Mouse (Mus musculus) spleen, embryonic (tissue): ENCODE measurements around the gene Hoxc11.

Experiments used
- CTCF ChIA-PET: fragments of 350-600 bp; sonication (Branson Sonifier 250); formaldehyde crosslinking; loops from one replicate; lab custom pipeline; 2022; lab: Charles Lee

Hoxc11 gene

DNA sequence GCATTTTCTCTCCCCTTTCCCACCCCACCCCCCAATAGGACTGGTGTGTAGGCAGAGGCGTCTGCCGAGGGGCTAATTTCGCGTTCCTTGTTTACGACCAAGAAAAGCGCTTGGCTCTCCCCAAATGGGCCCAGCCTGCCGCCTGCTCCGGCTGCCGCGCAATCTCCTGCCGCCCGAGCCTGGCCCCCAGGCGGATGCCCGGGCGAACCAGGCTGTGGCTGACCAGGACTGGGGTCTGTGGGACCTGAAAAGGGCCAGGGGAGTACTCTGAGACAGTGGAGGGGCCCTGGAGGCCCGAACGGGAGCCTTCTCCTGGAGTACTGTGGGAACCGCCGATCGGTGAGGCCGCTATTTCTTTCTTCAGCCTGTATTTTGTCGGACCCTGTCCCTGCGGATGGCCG lies 46.3 kb downstream of the Hoxc11 start:
- CTCF ChIA-PET = no interaction called here

DNA sequence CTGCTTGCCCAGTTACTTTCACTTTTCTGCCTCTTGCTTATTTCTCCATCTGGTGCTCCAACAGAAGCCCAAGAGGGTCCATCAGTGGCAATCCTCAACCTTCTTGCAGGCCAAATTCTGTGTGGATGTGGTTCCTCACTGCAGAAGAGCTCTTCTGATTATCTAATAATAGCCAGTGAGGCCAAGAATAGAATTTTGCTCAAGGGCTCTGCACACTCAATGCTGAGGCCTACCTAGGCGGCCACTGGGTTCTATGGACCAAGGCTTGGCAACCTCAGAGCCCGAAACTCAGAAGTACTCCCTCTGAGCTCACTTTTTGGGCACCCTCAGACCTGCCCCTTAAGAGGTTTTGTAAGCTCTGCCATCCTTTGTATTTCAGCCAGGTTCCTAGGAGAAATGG lies 47.1 kb downstream of the Hoxc11 start:
- CTCF ChIA-PET = no interaction called here

DNA sequence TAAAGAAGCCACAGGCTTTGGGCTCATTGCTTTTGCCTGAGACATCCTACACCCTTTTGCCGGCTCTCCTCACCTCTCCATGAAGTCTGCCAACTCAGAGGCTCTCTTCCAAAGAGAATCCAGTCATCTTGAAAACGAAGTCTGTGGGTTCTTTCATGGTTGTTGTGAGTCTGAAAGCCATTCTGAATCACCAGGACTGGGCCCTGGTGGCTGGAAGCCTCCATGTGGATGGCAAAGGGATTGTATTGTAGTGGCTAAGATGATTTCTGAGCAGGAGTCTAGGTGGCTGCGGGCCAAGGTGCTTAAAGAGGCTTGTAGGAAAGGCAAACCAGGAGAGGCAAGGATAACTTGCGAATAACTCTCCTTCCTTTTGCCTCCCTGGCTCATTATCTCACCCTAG lies 47.9 kb downstream of the Hoxc11 start:
- CTCF ChIA-PET = interaction anchor here (0.6 kb wide), 1 partner anchor 116 kb away, joined by 6 read pairs; no protein-coding TSS in a partner anchor

DNA sequence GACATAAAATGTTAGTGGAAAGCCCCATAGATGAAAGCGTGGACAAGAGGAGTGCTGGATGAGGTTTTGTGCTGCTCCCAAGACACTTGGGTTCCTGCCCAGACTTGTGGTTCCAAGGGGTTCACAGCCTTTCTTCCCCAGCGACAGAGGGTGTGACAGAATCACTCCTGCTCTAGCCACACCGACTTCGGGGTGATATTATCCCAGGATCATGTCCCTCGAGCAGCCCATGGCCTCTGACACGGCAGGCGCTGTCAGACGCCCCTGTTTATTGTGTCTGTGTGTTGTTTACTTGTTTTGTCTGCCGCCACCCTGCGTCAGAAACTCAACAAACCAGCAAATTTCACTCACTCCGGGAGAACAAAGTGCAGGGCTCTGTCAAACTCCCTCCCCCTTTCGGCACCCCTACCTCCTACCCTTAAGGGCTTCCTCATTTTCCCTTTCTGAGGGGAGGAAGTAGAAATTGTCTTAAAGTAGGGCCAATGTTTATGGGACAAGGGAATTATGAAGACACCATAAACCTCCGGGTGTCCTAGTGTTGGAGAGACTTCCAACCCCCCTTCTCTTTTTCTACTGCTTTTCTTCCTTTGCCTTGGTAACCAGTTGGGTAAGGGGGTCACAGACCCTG lies 48.7 kb downstream of the Hoxc11 start:
- CTCF ChIA-PET = interaction anchor here (0.6 kb wide), 1 partner anchor 116 kb away, joined by 6 read pairs; no protein-coding TSS in a partner anchor

DNA sequence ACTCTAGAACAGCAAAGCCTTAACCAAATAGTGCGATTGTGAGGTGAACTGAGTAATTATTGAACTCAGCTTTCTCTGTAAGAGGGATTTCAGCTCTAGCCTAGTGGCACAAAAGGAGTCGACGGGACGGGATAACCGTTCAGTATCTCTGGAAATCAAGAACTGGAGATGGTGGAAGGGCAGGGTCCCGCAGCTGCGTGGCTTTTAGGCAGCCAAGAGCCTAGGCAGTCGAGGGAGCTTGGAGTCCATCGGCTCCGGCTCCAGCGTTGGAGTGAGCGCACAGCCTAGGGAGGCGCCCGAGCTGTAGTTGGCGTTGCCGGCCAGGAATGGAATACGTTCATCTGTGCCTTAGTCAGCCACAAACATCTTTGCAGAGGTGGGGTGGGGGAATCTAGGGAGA lies 51.1 kb downstream of the Hoxc11 start:
- CTCF ChIA-PET = interaction anchor here (0.5 kb wide), 1 partner anchor 55 kb away, joined by 4 read pairs; no protein-coding TSS in a partner anchor

DNA sequence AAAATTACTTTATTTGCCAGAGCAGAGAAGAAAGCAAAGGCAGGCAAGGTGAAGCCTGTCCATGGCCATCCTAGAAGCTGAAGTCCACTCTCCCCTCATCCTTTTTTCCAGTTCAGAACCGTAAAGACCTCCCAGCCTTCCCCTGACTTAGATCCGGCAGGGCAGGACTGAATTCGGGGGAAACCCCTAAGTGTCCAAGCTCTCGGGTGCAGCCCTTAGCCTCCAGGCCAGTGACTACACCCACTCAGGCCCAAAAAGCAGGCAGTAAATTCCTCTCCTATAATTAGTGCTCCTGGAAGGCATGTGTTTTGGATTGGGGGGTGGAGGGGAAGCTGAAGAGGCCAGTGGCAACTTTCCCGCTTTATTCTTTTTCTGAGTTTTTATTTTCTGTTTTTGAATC lies 51.6 kb downstream of the Hoxc11 start:
- CTCF ChIA-PET = interaction anchor here (0.7 to 1.2 kb wide), 2 partner anchors 19 to 166 kb away, joined by 3 to 4 read pairs; no protein-coding TSS in a partner anchor

DNA sequence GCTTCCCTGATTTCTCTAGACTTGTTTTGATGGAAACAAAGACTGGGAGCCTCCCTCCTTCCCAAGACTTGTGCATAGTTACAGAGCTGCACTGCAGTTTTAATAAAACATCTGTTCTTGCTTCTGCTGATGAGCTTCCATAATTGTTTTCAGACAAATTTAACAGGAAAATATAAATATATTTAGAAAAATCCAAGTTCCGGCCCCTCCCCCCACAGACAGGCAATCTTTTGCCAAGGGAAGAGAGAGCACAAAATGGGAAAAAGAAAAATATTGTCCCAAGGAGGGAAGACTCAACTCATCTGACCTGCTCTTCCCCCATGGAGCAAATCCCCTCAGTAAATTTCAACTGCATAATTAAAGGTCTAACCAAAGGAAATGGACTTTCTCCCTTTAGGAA lies 52.1 kb downstream of the Hoxc11 start:
- CTCF ChIA-PET = interaction anchor here (0.7 to 1.2 kb wide), 2 partner anchors 19 to 165 kb away, joined by 3 to 4 read pairs; no protein-coding TSS in a partner anchor
